Mouse (Mus musculus) myocyte (in vitro differentiated cells): ENCODE data around the gene Rab28.

Experiments used
- E2F4 ChIP-seq: IDR thresholded peaks from one replicate; pipeline ENCODE4 v1.6.1; 2011; ENCODE audit warnings: mild to moderate bottlenecking, control low read depth, moderate library complexity; ENCODE audit not compliant: insufficient read depth
- MYOG ChIP-seq, 3 experiments: IDR thresholded peaks; one replicate each; pipeline ENCODE4 v1.6.1; 2011; ENCODE audit warnings: control low read depth in 2 of 3, low read depth in 2 of 3, mild to moderate bottlenecking in 2 of 3; ENCODE audit not compliant: insufficient read length in 2 of 3, control insufficient read depth in 1 of 3, insufficient read depth in 1 of 3
- POLR2A ChIP-seq: IDR thresholded peaks from one replicate; pipeline ENCODE4 v1.6.1; 2011; ENCODE audit warnings: low read depth, mild to moderate bottlenecking, control low read depth, moderate library complexity; ENCODE audit not compliant: insufficient read length
- POLR2AphosphoS2 ChIP-seq: IDR thresholded peaks from one replicate; pipeline ENCODE4 v1.6.1; 2011; ENCODE audit warnings: low read depth, control low read depth; ENCODE audit not compliant: insufficient read length
- TCF12 ChIP-seq: IDR thresholded peaks from one replicate; pipeline ENCODE4 v1.6.1; 2011; ENCODE audit warnings: mild to moderate bottlenecking, control low read depth; ENCODE audit not compliant: poor library complexity, insufficient read depth, severe bottlenecking
- USF1 ChIP-seq: IDR thresholded peaks from one replicate; pipeline ENCODE4 v1.6.1; 2011; ENCODE audit warnings: low read depth, mild to moderate bottlenecking, control low read depth, moderate library complexity

DNA sequence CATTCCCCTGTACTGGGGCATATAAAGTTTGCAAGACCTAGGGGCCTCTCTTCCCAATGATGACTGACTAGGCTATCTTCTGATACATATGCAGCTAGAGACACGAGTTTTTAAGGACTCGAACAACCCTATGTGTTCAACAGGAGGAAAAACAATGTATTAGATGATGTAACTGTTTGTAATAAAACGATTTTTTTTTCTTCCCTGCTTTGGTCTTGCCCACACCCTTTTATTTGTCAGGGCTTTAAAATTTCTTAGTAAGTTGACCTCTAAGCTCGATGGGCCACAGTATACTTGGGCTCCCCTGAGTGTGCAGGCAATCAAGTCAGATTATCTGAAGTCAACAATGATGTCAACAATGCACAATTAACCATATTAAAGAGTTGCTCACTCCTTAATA, 48.4 kb upstream of the Rab28 start:
- TF ChIP-seq POLR2A (no peak), USF1 (no peak), MYOG (IDR thresholded peaks at IDR 0.05; ENCODE audit: control insufficient read depth in 1 of 3, insufficient read depth in 1 of 3, insufficient read length in 2 of 3, low read depth in 2 of 3) (no peak), E2F4 (no peak), TCF12 (no peak), POLR2AphosphoS2 (no peak)
